Mouse (Mus musculus) urinary bladder, adult 18-20 months (tissue): ENCODE data around the gene Camta2.
A peak's percentile ranks its signal among the peaks of the same experiment; 100 is the strongest.

ENCODE experiments used
- DNase-seq, 2 experiments: peaks; one replicate each; pipeline ENCODE4 v3.0.0; 2022; ENCODE audit warnings: low spot score in 2 of 2, mixed read lengths in 2 of 2

Gene Camta2

GRCm38 (mm10) chr11:70648512-70648911, 39.4 kb downstream of the Camta2 start:
- no peak for DNase-seq

DNA sequence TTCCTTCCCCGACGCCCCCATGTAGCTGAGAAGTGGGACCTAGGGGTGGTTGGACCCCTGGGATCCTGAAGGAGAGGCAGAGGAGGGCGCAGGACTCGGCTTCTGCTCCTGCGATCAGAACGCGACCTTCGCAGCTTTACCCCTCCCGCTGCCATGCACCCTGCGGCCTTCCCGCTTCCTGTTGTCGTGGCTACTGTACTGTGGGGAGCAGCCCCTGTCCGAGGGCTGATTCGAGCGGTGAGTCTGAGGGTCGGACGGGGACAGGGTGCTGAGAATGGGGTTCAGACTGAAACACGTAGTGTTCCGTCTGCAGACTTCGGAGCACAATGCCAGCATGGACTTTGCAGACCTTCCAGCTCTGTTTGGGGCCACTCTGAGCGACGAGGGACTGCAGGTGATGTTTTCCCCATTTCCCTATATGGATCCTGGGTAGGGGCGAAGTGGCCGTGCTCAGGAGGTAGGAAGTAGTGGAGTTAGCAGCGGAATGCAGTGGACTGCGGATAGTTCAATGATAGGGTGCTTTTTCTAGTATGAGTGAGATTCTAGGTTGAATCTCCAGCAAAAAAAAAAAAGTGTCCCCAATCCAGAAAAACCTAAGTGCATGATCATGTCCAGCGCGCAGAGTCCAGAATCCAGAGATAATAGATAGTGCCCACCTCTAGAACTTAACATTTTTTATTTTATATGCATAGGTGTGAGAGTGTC, 40.0 kb downstream of the Camta2 start:
- no peak for DNase-seq

- DNase-seq = peak; percentile 85 to 94
Observed at GRCm38 (mm10) chr11:70646691-70647650, 40.9 kb downstream of the Camta2 start, which contains the start of the genes Rnf167 and Slc25a11. Rnf167 (plus strand) TSS chr11:70647235. Slc25a11 (minus strand) TSS chr11:70647479.

GRCm38 (mm10) chr11:70646259-70646555, 41.7 kb downstream of the Camta2 start:
- no peak for DNase-seq

DNA sequence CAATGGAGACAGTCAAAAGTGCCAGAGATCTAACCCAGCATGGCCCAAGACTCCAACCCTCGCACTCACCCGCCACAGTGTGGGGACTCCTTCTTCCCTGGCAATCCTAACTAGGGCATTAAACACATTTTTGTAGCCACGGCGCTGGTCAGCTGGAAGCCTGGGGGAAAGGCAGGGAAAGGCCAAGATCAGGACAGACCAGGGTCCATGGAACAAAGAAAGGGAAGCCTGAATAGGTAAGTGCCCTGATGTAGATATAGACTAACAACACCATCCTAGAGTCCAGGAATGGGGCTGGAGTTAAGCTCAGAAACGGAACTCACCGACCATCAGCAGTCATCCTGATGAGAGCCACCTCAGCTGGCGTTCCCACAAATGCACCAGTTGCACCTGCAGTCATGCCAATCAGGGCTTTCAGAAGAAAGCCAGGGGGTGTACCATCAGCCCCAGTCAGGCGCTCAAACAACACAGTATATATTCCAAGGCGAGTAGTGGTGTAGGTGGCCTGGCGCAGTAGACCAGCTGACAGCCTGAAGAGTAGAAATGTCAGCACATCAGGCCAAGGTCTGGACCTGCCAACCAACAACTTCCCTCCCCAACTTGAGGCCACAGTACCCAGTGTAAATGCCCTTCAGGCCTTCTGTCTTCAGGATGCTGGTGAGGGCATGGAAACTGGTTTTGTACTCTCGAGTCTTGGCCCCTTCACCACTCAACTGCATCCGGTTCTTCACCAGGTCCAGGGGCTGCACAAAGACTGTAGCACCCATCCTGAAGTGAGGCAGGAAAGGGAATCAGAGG, 42.2 kb downstream of the Camta2 start:
- no peak for DNase-seq

- DNase-seq = no peak
Observed at GRCm38 (mm10) chr11:70644564-70645103, 43.3 kb downstream of the Camta2 start.

DNA sequence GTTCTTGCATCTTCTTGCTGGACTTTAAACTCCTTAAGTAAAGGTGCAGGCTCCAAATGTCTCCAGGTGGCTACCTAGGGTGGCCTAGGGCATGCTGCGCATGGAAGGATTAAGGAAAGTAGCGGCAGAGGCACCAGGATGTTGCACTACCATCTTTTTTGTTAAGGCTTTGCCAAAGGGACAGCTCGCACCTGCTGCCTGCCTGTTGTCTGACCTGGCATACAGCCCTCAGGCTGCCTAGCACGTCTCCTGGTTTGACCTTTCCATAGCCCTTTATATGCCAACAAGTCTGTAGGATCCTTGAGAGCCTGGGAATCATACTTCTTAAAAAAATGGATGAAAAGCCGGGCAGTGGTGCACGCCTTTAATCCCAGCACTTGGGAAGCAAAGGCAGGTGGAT, 44.9 kb downstream of the Camta2 start:
- DNase-seq = no peak

DNA sequence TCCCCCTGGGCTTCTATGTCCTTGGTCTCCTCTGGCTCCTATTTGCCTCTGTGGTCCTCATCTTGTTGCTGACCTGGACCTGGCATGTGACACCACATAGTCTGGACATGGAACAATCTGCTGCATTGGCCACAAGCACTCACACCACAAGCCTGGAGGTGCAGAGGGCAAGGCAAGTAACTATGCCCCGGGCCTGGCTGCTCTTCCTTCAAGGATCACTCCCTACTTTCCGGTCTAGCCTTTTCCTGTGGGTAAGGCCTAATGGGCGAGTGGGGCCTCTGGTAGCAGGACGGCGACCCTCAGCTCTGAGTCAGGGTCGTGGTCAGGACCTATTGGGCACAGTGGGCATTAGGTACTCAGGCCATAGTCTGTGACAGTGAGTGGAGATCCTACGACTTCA, 46.7 kb downstream of the Camta2 start:
- DNase-seq = no peak

- no peak for DNase-seq
Observed at GRCm38 (mm10) chr11:70639976-70640375, 47.9 kb downstream of the Camta2 start.

- DNase-seq = no peak
Observed at GRCm38 (mm10) chr11:70638714-70639278, 49.1 kb downstream of the Camta2 start, which contains the start of gene Gp1ba. Gp1ba (plus strand) TSS chr11:70639122.

DNA sequence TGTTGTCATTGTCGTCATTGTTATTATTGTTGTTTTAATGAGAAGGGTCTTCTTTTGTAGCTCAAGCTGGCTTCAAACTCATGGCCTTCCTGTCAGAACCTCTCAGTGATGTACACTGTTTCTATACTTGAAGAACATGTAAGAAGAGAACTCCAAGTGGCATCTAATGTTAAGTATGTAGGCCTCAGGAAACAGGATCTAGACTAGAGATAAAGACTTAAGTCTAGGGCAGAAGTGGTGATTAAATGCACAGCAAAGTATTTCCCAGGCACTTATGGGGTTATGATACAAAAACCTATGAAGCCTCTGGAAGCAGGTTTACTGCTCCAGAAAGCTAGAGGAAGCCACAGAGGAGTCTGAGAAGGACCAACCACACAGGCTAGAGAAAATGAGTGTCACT, 49.6 kb downstream of the Camta2 start:
- DNase-seq = no peak

GRCm38 (mm10) chr11:70637764-70638163, 50.1 kb downstream of the Camta2 start:
- no peak for DNase-seq

DNA sequence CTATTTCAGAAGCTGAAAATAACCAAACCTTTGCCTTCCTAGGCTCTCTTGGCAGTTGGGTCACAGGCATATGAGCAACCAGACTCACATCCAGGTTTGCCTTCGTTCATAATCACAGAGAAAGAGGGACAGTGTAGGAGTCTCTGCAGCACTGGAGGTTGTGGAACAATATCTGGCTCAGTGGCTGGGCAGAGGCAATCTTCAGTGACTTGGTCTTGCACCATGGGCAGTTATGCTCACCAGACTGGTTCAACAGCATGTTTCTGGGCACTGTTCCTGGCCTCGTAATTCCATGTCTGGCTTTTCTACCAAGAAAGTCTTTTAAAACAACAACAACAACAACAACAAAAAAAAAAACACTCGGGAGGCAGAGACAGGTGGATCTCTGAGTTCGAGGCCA, 52.3 kb downstream of the Camta2 start:
- no peak for DNase-seq

DNA sequence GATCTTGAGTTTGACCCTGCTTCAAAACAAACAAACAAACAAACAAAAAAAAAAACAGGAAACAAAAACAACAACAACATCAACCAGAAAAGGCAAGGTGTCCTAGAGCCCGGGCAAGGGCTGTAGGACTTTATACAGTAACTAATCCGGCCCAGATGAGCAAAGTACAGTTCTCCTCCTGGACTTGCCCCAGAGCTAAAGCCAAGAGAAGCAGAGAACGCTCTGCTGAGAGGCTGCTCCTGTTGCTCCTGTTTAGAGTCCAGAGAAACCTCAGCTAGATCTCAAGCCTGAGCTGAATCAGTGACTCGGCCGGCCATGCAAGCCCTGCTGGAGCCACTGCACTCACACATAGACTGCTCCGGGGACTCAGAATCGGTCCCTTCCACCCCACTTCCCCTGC, 57.8 kb downstream of the Camta2 start:
- no peak for DNase-seq

DNA sequence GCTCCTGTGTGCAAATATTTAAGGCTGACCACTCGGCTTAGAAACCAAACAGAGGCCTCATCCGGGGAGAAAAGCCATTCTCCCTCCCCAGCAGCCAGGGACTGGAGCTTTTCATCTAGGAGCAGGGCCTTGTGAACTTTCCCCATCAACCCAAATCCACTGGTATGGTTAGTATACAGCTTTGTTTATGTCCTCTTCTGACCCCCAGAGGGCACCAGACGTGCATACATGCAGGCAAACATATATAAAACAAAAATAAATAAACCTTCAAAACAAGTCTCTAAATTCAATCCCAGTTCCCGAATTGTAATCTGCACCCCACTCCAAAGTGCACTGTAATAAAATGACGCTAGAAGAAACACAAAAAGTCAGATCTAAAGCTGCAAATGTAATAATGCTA, 58.3 kb downstream of the Camta2 start:
- DNase-seq = no peak

GRCm38 (mm10) chr11:70628431-70628830, 59.5 kb downstream of the Camta2 start:
- no peak for DNase-seq

GRCm38 (mm10) chr11:70626877-70627276, 61.0 kb downstream of the Camta2 start:
- no peak for DNase-seq

DNA sequence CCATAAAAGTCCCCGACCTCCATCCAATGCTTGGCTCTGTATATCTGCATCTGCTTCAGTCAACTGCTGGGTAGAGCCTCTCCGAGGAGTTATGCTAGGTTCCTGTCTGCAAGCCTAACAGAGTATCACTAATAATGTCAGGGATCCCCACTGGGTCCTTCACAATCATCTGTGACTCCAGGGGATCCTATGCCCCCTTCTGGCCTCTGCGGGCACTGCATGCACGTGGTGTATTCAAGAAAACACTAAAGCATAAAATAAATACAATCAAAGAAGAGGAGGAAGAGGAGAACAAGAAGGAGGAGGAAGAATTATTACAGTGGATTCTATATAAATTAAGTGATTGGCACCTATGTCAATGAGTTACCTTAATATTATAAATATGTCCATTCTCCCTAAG, 62.4 kb downstream of the Camta2 start:
- peak in 1 of 2 experiments; percentile 29 for DNase-seq

GRCm38 (mm10) chr11:70623053-70623742, 64.7 kb downstream of the Camta2 start:
- no peak for DNase-seq

GRCm38 (mm10) chr11:70621972-70622814, 65.7 kb downstream of the Camta2 start:
- no peak for DNase-seq
